Mouse (Mus musculus) T-helper 17 cell (primary cell): Measurements from ENCODE around the gene Cnrip1.

Experiments
- in situ Hi-C, 2 experiments: fragments of 300-600 bp; cut with MboI, MseI; formaldehyde crosslinking; loops; 1 replicate in 1 of 2; 2 replicates in 1 of 2; pipeline ENCODE4 v1.15.1; 2025; ENCODE audit warnings: high pct_unique_total_duplicates in 2 of 2

The Cnrip1 gene

GRCm38 (mm10) chr11:17086106-17086505, 34.7 kb downstream of the Cnrip1 start:
- in situ Hi-C loops = no loop called here

DNA sequence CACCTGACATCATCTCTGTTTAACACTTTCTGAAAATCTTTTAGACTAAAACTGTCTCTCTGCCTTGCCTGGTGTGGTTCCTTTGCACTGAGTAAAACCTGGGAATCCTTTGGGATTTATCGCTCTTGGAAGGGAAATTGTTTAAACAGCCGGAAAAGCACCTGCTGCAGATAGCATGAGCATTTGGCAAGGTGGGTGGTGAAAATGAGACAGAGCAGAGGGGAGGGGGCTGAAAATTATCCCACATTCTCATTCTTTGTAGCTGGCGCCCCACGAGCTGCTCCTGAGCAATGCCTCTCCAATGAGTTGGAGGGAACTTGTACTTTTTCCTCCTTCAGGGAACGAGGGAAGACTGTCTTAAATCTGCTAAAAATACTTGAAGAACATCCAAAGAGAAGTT, 55.5 kb downstream of the Cnrip1 start:
- in situ Hi-C loops = no loop called here

GRCm38 (mm10) chr11:17107359-17107758, 56.0 kb downstream of the Cnrip1 start:
- in situ Hi-C loops = no loop called here

DNA sequence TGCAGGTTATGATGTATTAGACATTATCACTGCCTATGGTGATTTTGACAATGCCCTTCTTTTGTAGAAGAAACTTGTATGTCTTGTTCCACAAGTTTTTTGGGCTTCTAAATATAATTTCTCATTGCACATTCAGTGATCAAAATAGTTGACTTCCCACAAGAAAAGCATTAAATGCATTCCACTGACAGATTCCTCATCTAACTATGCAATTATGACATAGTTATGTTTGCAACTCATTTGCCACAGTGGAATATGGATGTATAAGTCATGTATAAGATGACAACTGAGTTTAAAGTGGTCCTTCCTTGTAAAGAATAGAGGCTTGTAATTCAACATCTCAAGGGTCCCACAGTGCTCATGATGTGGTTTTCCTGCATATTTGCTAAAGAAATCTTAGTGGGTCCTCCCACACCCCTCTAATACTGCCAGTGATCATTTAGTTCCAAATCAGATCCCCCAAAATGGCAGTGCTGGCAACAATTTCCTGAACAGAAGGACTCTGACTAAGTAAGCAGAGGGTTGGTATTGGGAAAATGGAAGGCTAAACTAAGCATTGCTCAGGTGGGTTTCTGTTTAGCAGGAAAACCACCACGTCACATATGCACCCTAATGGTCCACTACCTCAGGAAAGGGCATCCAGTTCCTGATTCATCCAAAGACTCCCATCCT, 61.2 kb downstream of the Cnrip1 start:
- in situ Hi-C loops = no loop called here

DNA sequence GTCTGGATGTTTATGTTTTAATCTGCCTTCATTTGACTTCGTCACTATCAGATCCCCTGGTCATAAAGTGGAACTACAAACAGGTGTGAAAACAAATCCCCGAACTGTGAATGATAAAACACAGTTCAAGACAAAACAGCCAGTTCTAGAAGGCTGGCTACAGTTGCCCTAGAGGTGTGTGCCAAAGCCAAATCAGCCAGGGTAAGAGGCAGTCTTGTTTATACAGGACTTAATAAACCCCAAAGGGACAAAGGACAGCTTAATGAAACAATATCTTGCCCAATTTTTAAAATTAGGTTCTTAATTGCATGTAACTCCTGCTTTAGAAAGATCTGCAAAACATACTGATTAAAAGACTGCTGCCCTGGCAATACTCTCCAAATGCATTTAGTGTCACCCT, 75.0 kb downstream of the Cnrip1 start:
- in situ Hi-C loops = loop anchor here in 1 of 2 experiments (25.0 kb wide), 1 partner anchor 1836 kb away; no protein-coding TSS in a partner anchor
